Mouse (Mus musculus) cerebellum, adult (tissue): ENCODE measurements around the gene Lyrm9.
"Not testable (repeated sequence)": the region's sequence is repeated elsewhere in the genome, so short reads cannot be mapped to it uniquely, and the experiment has no call there.

Source experiments
- ATAC-seq: cut with Nextera tagmentation; 2 replicates; pipeline ENCODE4 v1.9.2; 2017; ENCODE audit warnings: mild to moderate bottlenecking, moderate library complexity, mixed read lengths; ENCODE audit not compliant: insufficient number of reproducible peaks, low FRiP score, low TSS enrichment

The Lyrm9 gene

DNA sequence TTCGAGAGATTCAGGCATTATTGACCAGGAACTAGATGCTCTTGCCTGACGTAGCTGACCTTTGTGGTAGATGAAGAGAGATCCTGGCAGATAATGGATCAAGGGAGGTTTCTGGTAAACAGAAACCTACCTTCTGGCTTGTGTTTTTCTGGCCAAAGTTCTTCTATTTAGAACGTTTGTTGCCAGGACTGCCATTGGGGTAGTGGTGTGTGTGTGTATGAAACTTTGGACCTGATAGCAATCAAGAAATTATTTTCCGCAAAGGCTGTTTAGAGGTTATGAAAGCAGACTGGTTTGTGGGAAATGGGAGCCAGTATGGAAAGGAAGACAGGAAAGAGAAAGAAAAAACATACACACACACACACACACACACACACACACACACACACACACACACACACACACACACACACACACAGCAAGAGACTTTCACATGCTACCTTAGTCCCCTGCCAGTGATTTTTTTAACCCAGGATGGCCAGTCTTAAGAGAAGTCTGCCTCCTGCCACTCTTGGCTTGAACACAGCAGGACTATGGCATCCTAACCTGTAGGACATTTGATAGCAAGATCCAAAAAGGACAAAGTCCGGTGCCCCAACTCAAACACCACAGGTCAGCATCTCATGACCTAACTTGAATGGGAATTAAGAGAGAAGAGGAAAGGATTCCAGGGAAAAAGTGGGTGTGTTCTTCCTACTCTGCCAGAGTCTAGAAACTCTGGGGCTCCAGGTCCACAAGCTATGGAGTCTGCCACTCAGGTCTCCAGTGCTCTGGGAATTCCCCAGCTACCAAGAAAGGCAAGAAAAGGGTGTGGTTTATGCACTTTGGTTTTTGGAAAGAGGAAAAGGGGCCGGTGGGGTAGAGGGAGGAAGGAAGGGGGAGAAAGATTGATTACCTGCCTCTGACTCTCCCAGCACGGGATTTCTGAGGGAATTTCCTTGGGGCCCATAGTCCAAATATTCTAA is 21.8 kb downstream of the Lyrm9 start:
- ATAC-seq, result no peak

GRCm38 (mm10) chr11:78849859-78850258 is 23.5 kb downstream of the Lyrm9 start:
- no peak for ATAC-seq

DNA sequence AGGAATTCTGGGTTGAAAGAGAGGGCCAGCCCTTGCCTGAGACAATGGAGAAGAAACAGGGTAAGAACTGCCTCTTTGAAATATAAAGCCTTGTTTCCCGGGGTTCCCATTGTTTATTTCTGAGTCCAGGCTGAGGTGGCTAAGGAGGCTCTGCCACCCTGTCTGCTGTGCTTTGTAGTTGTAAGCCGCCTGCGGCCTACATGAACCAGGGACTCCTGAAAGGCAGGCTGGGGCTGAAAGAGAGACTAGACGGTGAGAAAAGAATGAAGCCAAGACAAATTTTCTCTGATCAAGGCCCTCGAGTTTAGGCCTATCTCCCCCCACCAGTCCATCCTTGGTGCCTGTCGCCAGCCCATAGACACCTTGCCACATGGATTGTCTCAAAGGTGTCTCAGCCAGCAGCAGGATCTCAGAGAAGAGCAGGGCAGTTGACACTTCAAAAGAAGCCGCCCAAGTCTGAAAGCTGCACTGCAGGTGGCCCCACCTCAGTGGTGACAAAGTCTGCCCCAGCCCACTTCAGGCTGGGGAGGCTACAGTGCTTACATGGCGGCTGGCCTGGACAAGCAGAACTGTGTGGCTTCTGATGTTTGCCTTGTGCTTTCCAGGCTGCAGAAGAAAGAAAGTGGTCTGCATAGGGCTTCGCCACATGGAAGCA is 25.0 kb downstream of the Lyrm9 start:
- no peak for ATAC-seq

GRCm38 (mm10) chr11:78851871-78852265 is 25.5 kb downstream of the Lyrm9 start:
- no peak for ATAC-seq

DNA sequence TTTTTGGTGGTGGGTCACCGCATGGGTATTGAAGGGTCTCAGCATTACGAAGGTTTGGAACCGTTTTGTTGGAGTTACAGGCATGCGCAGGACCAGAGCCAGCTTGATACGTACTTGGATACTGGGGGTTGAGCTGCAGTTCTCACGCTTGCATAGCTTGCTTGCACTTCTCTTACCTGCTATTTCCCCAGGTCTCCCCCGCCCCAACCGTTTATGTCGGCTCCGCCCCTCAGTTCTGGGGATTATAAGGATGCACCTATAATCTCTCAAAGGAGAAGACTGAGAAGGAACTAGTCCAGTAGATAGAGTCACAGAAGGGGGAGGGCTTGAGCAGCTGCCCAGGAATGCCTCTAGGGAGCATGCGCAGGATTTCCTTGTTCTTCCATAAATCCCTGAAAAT is 26.1 kb downstream of the Lyrm9 start:
- no peak for ATAC-seq

DNA sequence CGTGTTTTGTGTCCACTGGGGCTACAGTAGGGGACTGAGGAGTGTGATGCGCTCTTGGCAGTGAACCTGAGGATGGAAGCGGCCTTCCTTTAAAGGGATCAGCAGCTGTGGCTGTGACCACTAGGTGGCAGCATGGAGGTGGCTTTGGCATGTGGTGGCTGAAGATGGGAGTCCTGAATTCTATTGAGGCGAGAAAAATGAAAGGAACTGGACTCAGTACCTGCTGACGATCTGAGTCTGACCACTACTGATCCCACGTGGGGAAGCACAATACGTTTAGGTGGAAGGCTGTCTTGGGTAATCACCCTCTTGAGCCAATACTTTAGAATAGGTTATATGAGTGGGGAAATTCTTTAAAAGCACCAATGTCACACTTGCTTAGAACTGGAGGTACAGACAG is 29.9 kb downstream of the Lyrm9 start:
- peak; percentile 26; the same call in 1 of the 2 replicates for ATAC-seq

DNA sequence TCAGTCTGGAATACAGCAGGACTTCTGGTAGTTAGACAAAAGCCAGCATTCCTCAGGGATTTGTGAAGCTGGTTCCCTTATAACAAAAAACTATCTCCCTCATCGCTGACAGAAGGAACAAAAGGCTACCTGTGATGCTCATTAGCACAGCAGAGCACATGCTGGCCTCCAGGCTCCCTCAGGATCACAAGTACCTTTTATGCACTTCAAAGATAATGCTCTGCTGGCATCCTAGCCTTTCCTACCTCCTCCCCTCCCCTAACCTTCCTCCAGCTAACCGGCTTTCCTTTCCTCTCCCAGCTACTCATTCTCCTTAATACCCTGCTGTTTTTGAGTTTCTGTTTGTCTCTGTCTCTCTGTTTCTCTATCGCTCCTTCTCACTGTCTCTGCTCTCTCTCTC is 31.2 kb downstream of the Lyrm9 start:
- ATAC-seq, result no peak

- no peak for ATAC-seq
Observed at GRCm38 (mm10) chr11:78863898-78864297, 37.5 kb downstream of the Lyrm9 start.

- no peak for ATAC-seq
Observed at GRCm38 (mm10) chr11:78864567-78865278, 38.3 kb downstream of the Lyrm9 start.

GRCm38 (mm10) chr11:78865314-78865713 is 38.9 kb downstream of the Lyrm9 start:
- ATAC-seq, result no peak

DNA sequence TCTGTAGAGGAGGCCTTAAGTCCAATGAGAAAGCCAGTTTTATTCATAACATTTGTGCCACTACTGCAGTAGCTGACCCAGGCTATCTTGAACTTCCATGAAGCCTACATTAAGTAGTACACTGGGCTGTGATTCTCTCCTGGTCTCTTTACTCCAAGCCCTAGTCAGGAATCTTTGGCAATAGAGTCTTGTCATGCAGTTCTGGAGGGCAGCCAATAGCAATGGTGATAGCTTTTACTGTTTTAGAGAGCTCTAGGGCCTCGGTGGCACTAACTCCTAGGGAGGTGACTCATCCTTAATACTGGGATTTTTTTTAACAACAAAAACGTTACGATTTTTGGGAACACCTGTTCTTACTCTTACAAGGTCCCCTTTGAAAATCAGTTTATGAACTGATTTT is 40.1 kb downstream of the Lyrm9 start:
- ATAC-seq, result no peak

DNA sequence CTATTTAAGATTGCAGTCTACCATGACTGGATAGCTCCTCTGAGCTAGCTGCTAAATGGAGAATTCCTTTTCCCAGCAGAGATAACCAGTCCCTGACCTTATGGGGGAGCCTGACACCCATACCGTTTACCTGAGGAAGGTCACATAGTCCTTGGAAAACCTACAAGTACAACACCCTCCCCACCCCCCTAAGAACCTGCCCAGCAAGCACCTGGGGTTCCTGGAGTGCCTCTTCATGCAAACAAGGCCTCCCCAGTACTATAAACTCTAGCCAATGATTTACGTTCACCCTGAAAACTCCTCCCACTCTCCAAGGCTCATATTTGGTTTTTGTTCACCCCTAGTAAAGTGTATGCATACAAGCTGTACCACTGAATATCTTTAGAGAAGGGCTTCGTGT is 41.3 kb downstream of the Lyrm9 start:
- no peak for ATAC-seq

GRCm38 (mm10) chr11:78869205-78869604 is 42.8 kb downstream of the Lyrm9 start:
- ATAC-seq, result not testable (repeated sequence)

DNA sequence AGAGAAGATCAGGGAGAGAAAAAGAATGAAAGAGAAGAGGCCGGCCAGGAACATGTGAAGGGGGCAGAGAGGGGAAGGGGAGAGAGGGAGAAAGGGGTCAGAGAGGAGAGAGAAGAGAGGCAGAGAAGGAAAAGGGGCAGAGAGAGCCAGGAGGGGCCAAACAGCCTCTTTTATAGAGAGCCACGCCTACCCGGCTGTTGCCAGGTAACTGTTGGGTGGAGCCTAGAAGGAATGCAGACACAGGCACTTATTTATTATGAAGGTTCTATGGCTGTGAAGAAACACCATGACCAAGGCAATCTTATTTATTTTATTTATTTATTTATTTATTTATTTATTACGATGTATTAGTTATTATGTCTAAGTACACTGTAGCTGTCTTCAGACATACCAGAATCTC is 44.5 kb downstream of the Lyrm9 start:
- ATAC-seq, result no peak

GRCm38 (mm10) chr11:78872782-78873181 is 46.4 kb downstream of the Lyrm9 start:
- ATAC-seq, result no peak

DNA sequence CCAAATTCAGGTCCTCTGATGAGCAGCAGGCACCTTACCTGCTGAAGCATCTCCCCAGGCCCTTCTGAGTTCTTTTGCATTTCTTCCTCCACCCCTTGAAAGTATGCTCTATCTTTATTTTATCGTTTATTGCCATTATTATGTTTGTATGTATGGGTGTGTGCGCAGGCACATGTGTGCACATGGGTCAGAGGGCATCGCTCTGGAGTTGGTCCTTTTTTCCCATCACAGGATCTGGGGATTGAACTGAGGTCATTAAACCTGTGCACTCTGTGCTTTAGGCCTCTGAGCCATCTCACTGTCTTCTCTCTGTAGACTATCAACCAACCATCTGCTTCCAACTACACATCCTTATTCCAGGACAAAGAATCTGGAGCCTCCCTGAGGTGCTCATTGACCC is 53.3 kb downstream of the Lyrm9 start:
- ATAC-seq, result no peak

- no peak for ATAC-seq
Observed at GRCm38 (mm10) chr11:78886693-78887092, 60.3 kb downstream of the Lyrm9 start.

GRCm38 (mm10) chr11:78887102-78887971 is 61.0 kb downstream of the Lyrm9 start:
- ATAC-seq, result peak; percentile 81

GRCm38 (mm10) chr11:78889156-78889555 is 62.8 kb downstream of the Lyrm9 start:
- ATAC-seq, result no peak
